Mouse (Mus musculus) myocyte (in vitro differentiated cells): ENCODE results near the gene Creld2. TPM values are rescaled to one million over a fixed set of nuclear protein-coding genes. Genes with fewer than 3 reads are reported as not detected.

Source experiments
- H3K27me3 ChIP-seq: one replicate; pipeline ENCODE4 v1.6.1; 2011; ENCODE audit not compliant: control insufficient read depth, insufficient read depth, insufficient read length
- H3K36me3 ChIP-seq: one replicate; pipeline ENCODE4 v1.6.1; 2011; ENCODE audit not compliant: control insufficient read depth, insufficient read depth
- H3K4me2 ChIP-seq: one replicate; pipeline ENCODE4 v1.6.1; 2011; ENCODE audit warnings: low read depth, control low read depth
- H3K4me3 ChIP-seq: one replicate; pipeline ENCODE4 v1.5.1; 2011; ENCODE audit warnings: mild to moderate bottlenecking, control low read depth, moderate library complexity
- H3K79me2 ChIP-seq: one replicate; pipeline ENCODE4 v1.6.1; 2011; ENCODE audit not compliant: control insufficient read depth, insufficient read depth
- H3ac ChIP-seq: one replicate; pipeline ENCODE4 v1.6.1; 2011; ENCODE audit not compliant: control insufficient read depth, insufficient read length
- CEBPB ChIP-seq: IDR thresholded peaks from 2 replicates; pipeline ENCODE4 v1.6.1; 2011; ENCODE audit warnings: mild to moderate bottlenecking, moderate library complexity; ENCODE audit not compliant: poor library complexity, insufficient read depth, severe bottlenecking
- E2F4 ChIP-seq: IDR thresholded peaks from one replicate; pipeline ENCODE4 v1.6.1; 2011; ENCODE audit warnings: mild to moderate bottlenecking, control low read depth, moderate library complexity; ENCODE audit not compliant: insufficient read depth
- MAX ChIP-seq: IDR thresholded peaks from one replicate; pipeline ENCODE4 v1.6.1; 2011; ENCODE audit warnings: low read depth, mild to moderate bottlenecking, control low read depth
- MYOD1 ChIP-seq, 3 experiments: IDR thresholded peaks; one replicate each; pipeline ENCODE4 v1.6.1; 2011; ENCODE audit warnings: control low read depth in 2 of 3, low read depth in 2 of 3, mild to moderate bottlenecking in 2 of 3, moderate library complexity in 1 of 3; ENCODE audit not compliant: insufficient read length in 2 of 3, control insufficient read depth in 1 of 3
- MYOG ChIP-seq, 3 experiments: IDR thresholded peaks; one replicate each; pipeline ENCODE4 v1.6.1; 2011; ENCODE audit warnings: control low read depth in 2 of 3, low read depth in 2 of 3, mild to moderate bottlenecking in 2 of 3; ENCODE audit not compliant: insufficient read length in 2 of 3, control insufficient read depth in 1 of 3, insufficient read depth in 1 of 3
- POLR2A ChIP-seq: IDR thresholded peaks from one replicate; pipeline ENCODE4 v1.6.1; 2011; ENCODE audit warnings: low read depth, mild to moderate bottlenecking, control low read depth, moderate library complexity; ENCODE audit not compliant: insufficient read length
- POLR2AphosphoS2 ChIP-seq: IDR thresholded peaks from one replicate; pipeline ENCODE4 v1.6.1; 2011; ENCODE audit warnings: low read depth, control low read depth; ENCODE audit not compliant: insufficient read length
- REST ChIP-seq: IDR thresholded peaks from one replicate; pipeline ENCODE4 v1.6.1; 2011; ENCODE audit warnings: mild to moderate bottlenecking, control low read depth, moderate library complexity; ENCODE audit not compliant: insufficient read depth, insufficient read length
- SRF ChIP-seq: IDR thresholded peaks from one replicate; pipeline ENCODE4 v1.6.1; 2011; ENCODE audit warnings: low read depth; ENCODE audit not compliant: control insufficient read depth, insufficient read length
- TCF12 ChIP-seq: IDR thresholded peaks from one replicate; pipeline ENCODE4 v1.6.1; 2011; ENCODE audit warnings: mild to moderate bottlenecking, control low read depth; ENCODE audit not compliant: poor library complexity, insufficient read depth, severe bottlenecking
- TCF3 ChIP-seq: IDR thresholded peaks from one replicate; pipeline ENCODE4 v1.6.1; 2011; ENCODE audit warnings: low read depth, control low read depth; ENCODE audit not compliant: insufficient read length
- USF1 ChIP-seq: IDR thresholded peaks from one replicate; pipeline ENCODE4 v1.6.1; 2011; ENCODE audit warnings: low read depth, mild to moderate bottlenecking, control low read depth, moderate library complexity
- polyA plus RNA-seq: library from polyadenylated mRNA; unstranded; fragments of >200 nt; fragmentation: generic; extraction: Trizol; gene quantifications from one replicate; pipeline ENCODE4 v1.2.1, GENCODE M21; 2012; ENCODE audit warnings: missing spikeins

Gene Creld2
- polyA plus RNA-seq, 1 experiment = 49.3 TPM

DNA sequence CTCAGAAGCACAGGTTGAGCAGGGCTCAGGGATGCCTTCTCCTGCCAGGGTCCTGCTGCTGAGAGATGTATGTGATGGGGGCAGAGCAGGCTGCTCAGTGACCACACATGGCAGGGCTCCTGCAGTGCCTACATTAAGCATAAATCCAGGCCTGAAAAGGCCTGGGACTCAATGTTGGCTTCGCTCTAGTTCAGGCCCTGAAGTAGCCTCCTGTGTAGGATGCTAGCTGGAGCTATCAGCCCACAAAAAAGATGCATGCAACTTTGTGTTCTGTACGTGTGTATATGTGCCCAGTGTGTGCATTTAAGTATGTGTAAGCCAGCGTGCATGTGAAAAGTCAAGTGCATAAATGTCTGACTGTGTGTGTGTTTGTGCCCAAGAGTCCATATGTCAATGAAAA lies 54.6 kb downstream of the Creld2 start:
- Histone ChIP-seq H3K4me3 (no peak overlapping the region), H3ac (no peak overlapping the region), H3K4me2 (no peak overlapping the region), H3K27me3 (no peaks in the 10 kb centered on the region), H3K36me3 (no peaks in the 10 kb centered on the region), H3K79me2 (no peaks in the 10 kb centered on the region)
- no peak for TF ChIP-seq MYOD1 (IDR thresholded peaks at IDR 0.05; ENCODE audit: control insufficient read depth in 1 of 3, insufficient read length in 2 of 3, low read depth in 2 of 3)
- no peak for TF ChIP-seq POLR2AphosphoS2
- no peak for TF ChIP-seq MYOG (IDR thresholded peaks at IDR 0.05; ENCODE audit: control insufficient read depth in 1 of 3, insufficient read depth in 1 of 3, insufficient read length in 2 of 3, low read depth in 2 of 3)
- TF ChIP-seq TCF12 = no peak
- TF ChIP-seq USF1 = no peak
- TF ChIP-seq SRF = no peak

DNA sequence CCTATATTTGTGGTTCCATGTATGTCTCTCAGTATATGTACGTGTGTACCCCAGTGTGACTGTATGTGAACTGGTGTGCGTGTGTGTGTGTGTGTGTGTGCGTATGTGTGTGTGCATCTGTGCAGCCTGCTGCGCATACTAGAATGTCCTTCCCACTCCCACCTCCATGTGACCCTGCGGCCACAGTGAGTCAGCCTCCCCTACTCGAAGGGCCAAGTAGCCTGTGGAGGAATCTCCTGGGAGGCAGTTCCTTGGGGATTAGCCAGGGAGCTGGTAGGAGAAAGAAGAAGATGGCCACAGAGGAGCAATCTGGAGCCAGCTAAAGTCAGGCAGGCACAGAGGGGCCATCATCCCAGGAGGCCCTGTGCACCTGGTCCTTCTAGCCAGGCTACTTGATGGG lies 55.0 kb downstream of the Creld2 start:
- no peaks in the 10 kb centered on the region for H3K36me3 ChIP-seq
- H3K27me3 ChIP-seq = no peaks in the 10 kb centered on the region
- no peak overlapping the region for H3K4me3 ChIP-seq
- H3K79me2 ChIP-seq = no peaks in the 10 kb centered on the region
- H3K4me2 ChIP-seq = no peak overlapping the region
- TF ChIP-seq POLR2A = no peak
- no peak for TF ChIP-seq CEBPB
- no peak for TF ChIP-seq E2F4
- peak in 2 of 3 experiments; percentile 15 to 39 for TF ChIP-seq MYOD1 (IDR thresholded peaks at IDR 0.05; ENCODE audit: control insufficient read depth in 1 of 3, insufficient read length in 2 of 3, low read depth in 2 of 3)
- TF ChIP-seq MYOG (IDR thresholded peaks at IDR 0.05; ENCODE audit: control insufficient read depth in 1 of 3, insufficient read depth in 1 of 3, insufficient read length in 2 of 3, low read depth in 2 of 3) = no peak
- TF ChIP-seq TCF3 = no peak
- TF ChIP-seq TCF12 = no peak
- no peak for TF ChIP-seq POLR2AphosphoS2
- no peak for TF ChIP-seq SRF
- peak; percentile 94 for TF ChIP-seq USF1
- no peak for TF ChIP-seq MAX
- H3ac ChIP-seq = no peak overlapping the region

DNA sequence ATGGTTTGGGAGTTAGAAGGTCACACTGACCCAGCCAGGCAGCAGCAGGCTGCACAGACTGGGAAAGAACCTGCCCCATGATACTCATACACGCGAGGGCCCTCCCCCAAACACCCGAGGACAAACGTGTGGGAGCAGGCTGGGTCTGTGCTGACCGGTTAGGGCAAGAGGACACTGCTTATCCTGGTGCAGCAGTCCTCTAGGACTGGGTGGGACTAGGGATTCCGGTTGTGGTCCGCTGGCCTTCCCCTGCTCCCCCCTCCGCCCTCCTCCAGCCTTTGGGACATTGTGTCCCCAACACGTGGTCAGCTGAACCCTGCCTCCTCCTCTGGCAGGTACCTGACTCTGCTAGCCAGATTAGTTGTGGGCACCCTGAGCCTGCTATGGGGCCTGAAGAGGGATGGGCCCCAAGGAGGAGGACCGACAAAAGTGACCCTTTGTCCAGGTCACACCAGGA lies 56.2 kb downstream of the Creld2 start:
- TF ChIP-seq REST (no peak), MAX (no peak), CEBPB (no peak), USF1 (no peak), MYOD1 (IDR thresholded peaks at IDR 0.05; ENCODE audit: control insufficient read depth in 1 of 3, insufficient read length in 2 of 3, low read depth in 2 of 3) (no peak), TCF3 (no peak), POLR2A (no peak), SRF (no peak), E2F4 (no peak), POLR2AphosphoS2 (no peak), MYOG (IDR thresholded peaks at IDR 0.05; ENCODE audit: control insufficient read depth in 1 of 3, insufficient read depth in 1 of 3, insufficient read length in 2 of 3, low read depth in 2 of 3) (no peak), TCF12 (no peak)
- Histone ChIP-seq H3K4me3 (no peak overlapping the region), H3ac (no peak overlapping the region), H3K36me3 (no peaks in the 10 kb centered on the region), H3K4me2 (no peak overlapping the region), H3K27me3 (no peaks in the 10 kb centered on the region), H3K79me2 (no peaks in the 10 kb centered on the region)

Other genes with a start within 250 kb of the Creld2 start
- gene Zdhhc25, start 219.3 kb upstream of the Creld2 start, polyA plus RNA-seq = 0.68 TPM
- gene Brd1, start 85.4 kb upstream of the Creld2 start, polyA plus RNA-seq = 26.4 TPM
- 9.5 TPM for gene Zbed4, start 68.0 kb upstream of the Creld2 start, polyA plus RNA-seq
- gene Alg12, start 328 bp upstream of the Creld2 start, polyA plus RNA-seq = 15.0 TPM
- 26.9 TPM for gene Pim3, start 42.5 kb downstream of the Creld2 start, polyA plus RNA-seq
- not detected for gene Ttll8, start 134.8 kb downstream of the Creld2 start, polyA plus RNA-seq
- gene Mlc1, start 159.4 kb downstream of the Creld2 start, polyA plus RNA-seq = not detected
- gene Mov10l1, start 163.3 kb downstream of the Creld2 start, polyA plus RNA-seq = not detected
- gene Panx2, start 240.1 kb downstream of the Creld2 start, polyA plus RNA-seq = not detected